Mouse (Mus musculus): ENCODE results near the gene Ccdc43.

Gene Ccdc43

GRCm38 (mm10) chr11:102665637-102666435 lies 31.7 kb downstream of the Ccdc43 start:
- no peak for DNase-seq (ENCODE audit: low read depth in 2 of 2, low spot score in 2 of 2)

- no peak for DNase-seq (ENCODE audit: low read depth in 2 of 2, low spot score in 2 of 2)
These were observed 32.4 kb downstream of the Ccdc43 start for GRCm38 (mm10) chr11:102665151-102665550.

GRCm38 (mm10) chr11:102663416-102663815 lies 34.2 kb downstream of the Ccdc43 start, which contains the start of gene Meioc:
TSS of gene Meioc (plus strand) at chr11:102663716.
- DNase-seq (ENCODE audit: low read depth in 2 of 2, low spot score in 2 of 2), result no peak

DNA sequence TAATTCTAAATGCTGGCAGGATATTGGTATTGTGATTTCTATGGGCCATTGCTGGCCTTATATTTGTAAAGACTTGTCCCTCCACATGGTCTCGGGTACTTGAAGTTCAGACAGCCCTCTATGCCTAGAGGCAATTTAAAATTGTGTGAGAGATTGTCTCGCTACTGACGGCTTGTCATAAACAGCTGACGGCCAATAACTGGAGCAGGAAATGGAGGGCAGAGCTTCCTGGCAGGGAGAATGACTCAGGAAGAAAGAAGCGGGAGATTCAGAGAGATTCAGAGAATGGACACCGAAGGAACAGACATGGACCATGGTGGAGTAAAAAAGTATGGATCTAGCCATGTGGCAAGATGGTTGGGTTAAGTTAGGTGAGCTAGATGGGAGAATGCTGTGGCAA lies 40.7 kb downstream of the Ccdc43 start:
- no peak for DNase-seq (ENCODE audit: low read depth in 2 of 2, low spot score in 2 of 2)

DNA sequence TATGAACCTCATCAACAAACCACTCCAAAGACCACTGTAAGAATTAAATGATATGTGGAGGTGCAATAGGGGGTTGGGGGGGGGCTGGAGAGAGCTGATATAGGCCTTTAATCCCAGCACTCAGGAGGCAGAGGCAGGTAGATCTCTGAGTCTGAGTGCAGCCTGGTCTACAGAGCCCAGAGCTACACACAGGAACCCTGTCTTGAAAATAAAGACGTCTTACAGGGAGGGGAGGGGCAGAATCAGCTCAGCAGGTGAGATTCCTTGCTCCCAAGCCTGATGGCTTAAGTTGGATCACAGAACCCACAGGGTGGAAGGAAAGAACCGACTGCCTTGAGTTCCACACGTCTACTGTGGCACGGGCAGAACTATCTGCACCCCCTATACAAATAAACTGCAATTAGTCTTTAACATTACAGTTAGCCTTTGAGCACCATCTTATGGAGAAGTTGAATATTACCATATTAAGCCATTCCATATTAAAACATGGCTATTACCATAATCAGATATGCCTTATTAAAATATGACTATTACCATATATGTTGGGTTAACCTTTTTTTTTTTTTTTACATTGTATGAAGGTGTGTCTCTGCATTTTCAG lies 41.2 kb downstream of the Ccdc43 start:
- no peak for DNase-seq (ENCODE audit: low read depth in 2 of 2, low spot score in 2 of 2)

DNA sequence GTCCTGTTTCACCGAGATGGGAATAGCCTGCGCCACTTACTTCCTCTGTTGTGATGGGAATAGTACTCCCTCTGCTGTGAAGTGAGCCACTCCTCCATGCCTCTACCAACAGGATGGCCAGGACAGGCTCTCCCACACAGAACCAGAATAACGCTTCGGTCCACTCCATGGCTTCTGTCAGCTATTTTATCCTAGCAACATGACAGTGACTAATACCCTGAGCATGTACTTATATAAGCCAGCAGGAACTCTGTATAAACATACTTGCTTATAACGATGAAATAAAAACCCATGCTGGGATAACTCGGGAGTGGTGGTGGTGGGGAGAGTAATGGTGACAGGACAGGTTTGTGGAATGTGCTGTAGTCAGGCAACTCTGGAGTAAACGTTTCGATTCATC lies 41.7 kb downstream of the Ccdc43 start:
- DNase-seq (ENCODE audit: low read depth in 2 of 2, low spot score in 2 of 2), result no peak

- no peak for DNase-seq (ENCODE audit: low read depth in 2 of 2, low spot score in 2 of 2)
These were observed 44.7 kb downstream of the Ccdc43 start for GRCm38 (mm10) chr11:102652844-102653243.

GRCm38 (mm10) chr11:102651381-102651780 lies 46.2 kb downstream of the Ccdc43 start:
- DNase-seq (ENCODE audit: low read depth in 2 of 2, low spot score in 2 of 2), result peak in 1 of 2 experiments; percentile 8

GRCm38 (mm10) chr11:102647885-102648284 lies 49.7 kb downstream of the Ccdc43 start:
- DNase-seq (ENCODE audit: low read depth in 2 of 2, low spot score in 2 of 2), result no peak

DNA sequence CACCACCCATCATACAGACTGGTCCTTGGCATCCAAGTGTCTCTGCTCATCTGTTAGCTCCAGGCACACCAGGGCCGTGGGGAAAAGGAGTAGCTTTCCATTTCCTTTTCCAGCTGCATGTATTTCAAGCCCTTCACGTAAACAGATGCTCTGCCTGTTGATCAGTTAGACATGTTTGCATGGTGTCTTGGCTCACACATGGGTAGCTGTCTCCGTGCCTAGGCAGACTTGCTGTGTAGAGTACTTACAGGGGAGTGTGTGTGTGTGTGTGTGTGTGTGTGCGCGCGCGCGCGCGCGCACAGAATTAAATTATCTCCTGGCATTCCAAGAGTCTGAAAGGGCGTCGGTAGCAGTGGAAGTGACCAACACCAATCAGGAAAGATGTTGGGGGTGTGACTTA lies 51.4 kb downstream of the Ccdc43 start:
- DNase-seq (ENCODE audit: low read depth in 2 of 2, low spot score in 2 of 2), result no peak

- DNase-seq (ENCODE audit: low read depth in 2 of 2, low spot score in 2 of 2), result no peak
These were observed 53.6 kb downstream of the Ccdc43 start for GRCm38 (mm10) chr11:102643891-102644382.

- DNase-seq (ENCODE audit: low read depth in 2 of 2, low spot score in 2 of 2), result no peak
These were observed 60.7 kb downstream of the Ccdc43 start for GRCm38 (mm10) chr11:102636887-102637286.
